Mouse (Mus musculus) gastrocnemius, adult 2 months (tissue): ENCODE data around the gene Spg20. TPM values are rescaled to one million over a fixed set of nuclear protein-coding genes. Genes with fewer than 3 reads are reported as not detected.

ENCODE experiments used
- DNase-seq: peaks from one replicate; pipeline ENCODE4 v3.0.0; 2022
- H3K27ac ChIP-seq: fragments of 200-600 bp; 2 replicates; pipeline ENCODE4 v1.8.1; 2022; ENCODE audit warnings: mild to moderate bottlenecking
- H3K4me3 ChIP-seq: fragments of 200-600 bp; 2 replicates; pipeline ENCODE4 v1.8.1; 2022; ENCODE audit warnings: mild to moderate bottlenecking, moderate library complexity
- CTCF ChIP-seq: fragments of 200-600 bp; IDR thresholded peaks from 2 replicates; pipeline ENCODE4 v1.8.1; 2022; ENCODE audit warnings: antibody characterized with exemption, mild to moderate bottlenecking, moderate library complexity
- intact Hi-C: fragments of 180-260 bp; cut with DNase I; formaldehyde crosslinking; loops from one replicate; pipeline ENCODE4 v1.15.1; 2025
- total RNA-seq, 2 experiments: library from RNA; stranded (reverse); gene quantifications; 2 replicates each; pipeline ENCODE4 v1.2.3; 2021

Gene Spg20
- total RNA-seq, 2 experiments from 2014 or later, result 34.0 to 41.1 TPM

GRCm38 (mm10) chr3:55105372-55106023 is 6.4 kb upstream of the Spg20 start:
- no peak overlapping the region for H3K4me3 ChIP-seq
- intact Hi-C loops, result no loop called here
- DNase-seq, result no peak
- H3K27ac ChIP-seq, result no peak overlapping the region
- TF ChIP-seq CTCF, result no peak

GRCm38 (mm10) chr3:55106051-55106450 is 5.9 kb upstream of the Spg20 start:
- no peak for TF ChIP-seq CTCF
- intact Hi-C loops, result no loop called here
- H3K27ac ChIP-seq, result no peak overlapping the region
- no peak for DNase-seq
- H3K4me3 ChIP-seq, result no peak overlapping the region

DNA sequence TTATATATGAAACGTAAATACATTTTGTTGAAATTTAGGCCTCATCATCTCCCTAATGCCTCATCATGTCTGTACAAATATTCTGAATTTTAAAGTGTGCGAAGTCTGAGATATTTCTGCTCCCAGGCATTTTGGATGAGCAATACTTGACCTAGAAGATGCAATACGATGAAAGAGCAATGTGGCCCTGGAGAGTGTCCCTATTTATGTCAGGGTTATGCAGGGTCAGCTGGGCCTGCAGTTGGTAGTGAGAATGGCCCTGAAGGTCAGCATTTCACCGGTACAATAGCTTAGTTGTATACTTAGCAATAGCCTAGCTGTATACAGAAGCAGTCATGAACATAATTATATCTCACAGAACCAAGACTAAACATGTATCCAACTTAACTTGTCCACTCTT is 2.8 kb upstream of the Spg20 start:
- no peak for TF ChIP-seq CTCF
- Histone ChIP-seq H3K27ac (no peak overlapping the region), H3K4me3 (no peak overlapping the region)
- DNase-seq, result no peak
- intact Hi-C loops, result no loop called here

DNA sequence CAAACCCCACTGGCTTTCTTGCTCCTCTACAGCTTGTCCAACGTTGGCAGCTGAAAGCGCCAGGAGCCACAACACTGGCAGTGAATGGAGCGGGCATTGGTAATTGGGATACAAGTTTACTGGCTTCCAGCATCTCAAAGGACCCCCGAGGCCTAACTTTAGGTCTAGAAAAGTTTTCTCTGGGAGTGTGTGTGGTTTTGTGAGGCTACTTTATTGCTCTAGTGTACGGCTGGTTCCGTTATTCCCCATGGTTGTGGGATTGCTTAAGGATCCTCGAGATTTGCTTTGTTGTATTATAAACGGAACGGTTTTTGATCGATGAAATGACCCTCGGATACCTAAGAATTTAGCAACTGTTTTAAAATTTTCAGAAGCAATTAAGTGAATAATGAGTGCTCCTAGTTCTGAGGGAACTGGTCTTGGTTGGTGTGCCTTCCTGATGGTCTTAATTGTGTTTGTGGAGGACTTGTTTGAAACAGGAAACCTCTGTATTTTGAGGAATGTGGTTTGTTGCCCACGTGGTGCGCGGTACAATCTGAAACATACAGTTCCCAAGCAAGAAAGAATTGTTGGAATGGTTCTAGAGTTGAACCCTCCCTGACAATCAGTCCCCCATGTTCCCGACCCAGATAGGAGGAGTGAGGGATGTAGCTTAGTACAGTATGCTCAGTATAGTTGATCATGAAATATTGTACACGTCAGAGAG is 955 bp downstream of the Spg20 start:
- no peak for DNase-seq
- intact Hi-C loops, result loop anchor here (1.0 kb wide), 1 partner anchor 33 kb away; no protein-coding TSS in a partner anchor
- Histone ChIP-seq H3K27ac (peak overlapping the region; percentile 95), H3K4me3 (peak overlapping the region; percentile 84)
- TF ChIP-seq CTCF, result no peak

DNA sequence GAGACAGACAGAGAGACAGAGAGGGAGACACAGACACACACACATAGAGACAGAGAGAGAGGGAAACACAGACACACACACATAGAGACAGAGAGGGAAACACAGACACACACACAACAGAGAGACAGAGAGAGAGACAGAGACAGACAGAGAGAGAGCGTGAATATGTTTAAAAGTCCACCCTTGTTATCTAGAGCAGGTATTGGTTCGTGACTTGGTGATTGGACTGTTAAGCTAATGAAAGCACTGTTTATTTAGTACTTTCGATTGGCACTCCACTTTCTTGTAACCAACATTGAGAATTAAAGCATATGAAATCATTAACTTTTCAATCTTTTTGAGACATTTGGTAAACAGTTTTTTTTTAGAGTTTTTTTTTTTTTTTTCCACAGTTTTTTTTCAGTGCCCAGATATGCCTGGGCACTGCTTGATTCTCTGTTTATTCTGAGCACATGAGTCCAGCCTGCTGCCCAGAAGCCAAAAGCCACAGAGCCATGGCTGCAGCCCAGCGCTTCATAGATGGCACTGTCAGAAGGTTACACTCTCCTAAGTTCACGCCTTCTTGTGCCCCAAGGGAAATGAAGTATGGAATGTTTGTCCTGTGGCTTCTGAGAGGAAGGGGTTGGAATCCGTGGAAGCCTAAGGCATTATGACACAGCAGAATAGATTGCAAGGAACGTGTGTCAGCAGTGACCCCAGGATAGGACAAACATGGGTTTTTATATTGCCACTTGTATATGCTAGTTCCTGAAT is 2.6 kb downstream of the Spg20 start:
- Histone ChIP-seq H3K4me3 (no peak overlapping the region; the same call in 1 of the 2 replicates), H3K27ac (peak overlapping the region; percentile 95)
- TF ChIP-seq CTCF, result no peak
- intact Hi-C loops, result no loop called here
- peak; percentile 71 for DNase-seq

GRCm38 (mm10) chr3:55115071-55115470 is 3.2 kb downstream of the Spg20 start:
- H3K27ac ChIP-seq, result peak overlapping the region; percentile 95
- H3K4me3 ChIP-seq, result no peak overlapping the region
- intact Hi-C loops, result no loop called here
- no peak for TF ChIP-seq CTCF
- DNase-seq, result no peak

GRCm38 (mm10) chr3:55115989-55116388 is 4.1 kb downstream of the Spg20 start:
- no peak for TF ChIP-seq CTCF
- Histone ChIP-seq H3K4me3 (no peak overlapping the region), H3K27ac (peak overlapping the region; percentile 95)
- intact Hi-C loops, result no loop called here
- no peak for DNase-seq

GRCm38 (mm10) chr3:55119275-55119898 is 7.5 kb downstream of the Spg20 start:
- Histone ChIP-seq H3K4me3 (no peak overlapping the region; the same call in 1 of the 2 replicates), H3K27ac (peak overlapping the region; percentile 73)
- DNase-seq, result peak; percentile 80
- no peak for TF ChIP-seq CTCF
- intact Hi-C loops, result no loop called here

DNA sequence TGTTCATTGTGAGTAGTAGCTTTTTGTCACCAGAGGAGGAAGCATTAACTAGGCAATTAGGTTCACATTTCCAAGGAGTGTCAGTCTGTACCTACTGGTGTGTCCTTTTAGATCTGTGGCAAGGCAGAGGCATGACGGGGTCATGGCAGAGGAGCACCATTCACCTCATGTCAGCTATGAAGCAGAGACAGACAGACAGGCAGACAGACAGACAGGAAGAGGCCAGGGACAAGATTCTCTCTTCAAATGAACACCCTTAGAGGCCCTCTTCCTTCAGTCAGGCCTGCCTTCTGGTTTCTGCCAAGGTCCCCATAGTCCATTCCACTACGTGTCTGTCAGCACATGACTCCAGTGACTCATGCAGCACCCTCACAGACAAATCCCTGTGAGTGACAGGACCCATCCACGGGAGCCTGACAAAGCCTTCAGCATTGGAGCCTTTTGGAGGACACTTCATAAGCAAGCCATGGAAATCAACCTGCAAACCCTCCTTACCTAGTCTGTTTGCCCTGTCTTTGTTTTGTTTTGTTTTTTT is 10.5 kb downstream of the Spg20 start:
- intact Hi-C loops, result no loop called here

GRCm38 (mm10) chr3:55123064-55123463 is 11.2 kb downstream of the Spg20 start:
- no peak for TF ChIP-seq CTCF
- no peak for DNase-seq
- intact Hi-C loops, result no loop called here
- H3K4me3 ChIP-seq, result no peak overlapping the region
- H3K27ac ChIP-seq, result no peak overlapping the region

More for the DNA sequence above, 10.5 kb downstream of the Spg20 start:
- H3K4me3 ChIP-seq, result no peak overlapping the region
- DNase-seq, result no peak
- no peak overlapping the region for H3K27ac ChIP-seq
- no peak for TF ChIP-seq CTCF

DNA sequence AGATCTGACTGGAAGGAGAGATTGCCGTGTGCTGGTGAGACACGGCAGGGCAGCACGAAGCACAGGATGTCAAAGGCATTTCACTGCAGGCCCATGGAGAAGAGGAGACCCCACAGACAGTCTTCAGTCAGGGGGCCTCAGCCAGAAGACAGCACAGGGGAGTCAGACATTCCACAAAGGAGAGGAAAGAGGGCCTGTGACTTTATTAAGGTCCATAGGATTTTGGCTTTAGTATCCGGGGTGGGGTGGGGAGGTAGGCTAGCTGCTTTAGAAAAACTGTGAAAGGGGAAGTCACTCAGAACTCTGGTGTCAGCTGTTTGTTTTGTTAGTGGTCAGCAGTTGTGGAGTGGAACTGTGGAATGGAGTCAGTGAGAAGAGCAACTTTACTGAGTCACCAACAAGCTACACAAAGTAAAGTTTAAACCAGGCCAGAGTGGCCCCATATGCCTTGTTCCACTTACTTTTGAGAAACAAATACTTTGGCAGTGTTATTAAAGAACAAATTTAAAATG is 17.3 kb downstream of the Spg20 start:
- intact Hi-C loops, result no loop called here
- DNase-seq, result no peak
- TF ChIP-seq CTCF, result no peak
- Histone ChIP-seq H3K27ac (no peak overlapping the region; the same call in 1 of the 2 replicates), H3K4me3 (no peak overlapping the region)

DNA sequence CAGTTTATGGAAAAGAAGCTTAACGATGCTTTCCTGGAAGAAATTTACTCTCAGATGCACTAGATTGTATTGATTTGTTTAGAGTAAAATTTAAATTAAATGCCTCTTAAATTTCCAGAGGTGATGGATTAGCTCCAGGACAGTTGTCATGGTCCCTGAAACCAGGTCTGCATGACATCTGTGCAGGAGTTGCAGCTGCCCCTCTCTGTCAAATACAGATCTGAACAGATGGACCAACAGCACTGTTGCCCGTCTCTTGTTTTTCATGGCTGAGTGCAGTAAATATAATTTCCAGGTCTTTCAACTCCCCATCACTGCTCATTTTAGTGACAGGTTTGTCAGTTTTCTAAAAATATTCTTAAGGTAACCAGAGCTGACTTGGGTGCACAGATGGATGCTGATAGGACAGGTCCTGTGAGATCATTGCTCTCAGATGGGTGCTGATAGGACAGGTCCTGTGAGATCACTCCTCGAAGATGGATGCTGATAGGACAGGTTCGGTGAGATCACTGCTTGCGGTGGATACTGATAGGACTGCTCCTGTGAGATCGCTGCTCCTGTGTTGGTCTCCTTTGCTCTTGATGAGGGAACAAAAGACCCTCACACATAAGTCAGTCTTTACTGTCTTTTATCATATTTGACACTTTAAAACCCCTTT is 19.8 kb downstream of the Spg20 start:
- TF ChIP-seq CTCF, result no peak
- DNase-seq, result no peak
- no peak overlapping the region for H3K27ac ChIP-seq

More for the DNA sequence above, 19.8 kb downstream of the Spg20 start:
- H3K4me3 ChIP-seq, result no peak overlapping the region
- intact Hi-C loops, result no loop called here
